Mouse (Mus musculus): ENCODE data around the gene Wnt7b.

The Wnt7b gene

GRCm38 (mm10) chr15:85569995-85570734, 12.1 kb downstream of the Wnt7b start:
- no peak for DNase-seq (ENCODE audit: low read depth, low spot score)

GRCm38 (mm10) chr15:85569167-85569797, 13.0 kb downstream of the Wnt7b start:
- no peak for DNase-seq (ENCODE audit: low read depth, low spot score)

- DNase-seq (ENCODE audit: low read depth, low spot score), result no peak
These were observed 13.9 kb downstream of the Wnt7b start for GRCm38 (mm10) chr15:85568402-85568801.

- no peak for DNase-seq (ENCODE audit: low read depth, low spot score)
These were observed 17.3 kb downstream of the Wnt7b start for GRCm38 (mm10) chr15:85564966-85565365.

- peak; percentile 10 for DNase-seq (ENCODE audit: low read depth, low spot score)
These were observed 18.1 kb downstream of the Wnt7b start for GRCm38 (mm10) chr15:85564034-85564769.

- DNase-seq (ENCODE audit: low read depth, low spot score), result no peak
These were observed 20.3 kb downstream of the Wnt7b start for GRCm38 (mm10) chr15:85561953-85562352.

- DNase-seq (ENCODE audit: low read depth, low spot score), result no peak
These were observed 21.4 kb downstream of the Wnt7b start for GRCm38 (mm10) chr15:85560830-85561229.

- no peak for DNase-seq (ENCODE audit: low read depth, low spot score)
These were observed 23.3 kb downstream of the Wnt7b start for GRCm38 (mm10) chr15:85558840-85559540.

- DNase-seq (ENCODE audit: low read depth, low spot score), result no peak
These were observed 26.5 kb downstream of the Wnt7b start for GRCm38 (mm10) chr15:85555799-85556198.

GRCm38 (mm10) chr15:85553421-85553820, 28.9 kb downstream of the Wnt7b start:
- DNase-seq (ENCODE audit: low read depth, low spot score), result no peak

- no peak for DNase-seq (ENCODE audit: low read depth, low spot score)
These were observed 35.8 kb downstream of the Wnt7b start for GRCm38 (mm10) chr15:85546500-85546899.

GRCm38 (mm10) chr15:85545369-85545768, 36.9 kb downstream of the Wnt7b start:
- no peak for DNase-seq (ENCODE audit: low read depth, low spot score)

- no peak for DNase-seq (ENCODE audit: low read depth, low spot score)
These were observed 44.1 kb downstream of the Wnt7b start for GRCm38 (mm10) chr15:85538170-85538569.

- DNase-seq (ENCODE audit: low read depth, low spot score), result no peak
These were observed 45.1 kb downstream of the Wnt7b start for GRCm38 (mm10) chr15:85537151-85537550.

GRCm38 (mm10) chr15:85534646-85535045, 47.6 kb downstream of the Wnt7b start:
- no peak for DNase-seq (ENCODE audit: low read depth, low spot score)

GRCm38 (mm10) chr15:85534215-85534614, 48.1 kb downstream of the Wnt7b start:
- DNase-seq (ENCODE audit: low read depth, low spot score), result no peak

GRCm38 (mm10) chr15:85532063-85532462, 50.2 kb downstream of the Wnt7b start:
- no peak for DNase-seq (ENCODE audit: low read depth, low spot score)

- DNase-seq (ENCODE audit: low read depth, low spot score), result no peak
These were observed 52.4 kb downstream of the Wnt7b start for GRCm38 (mm10) chr15:85529911-85530310.

GRCm38 (mm10) chr15:85524404-85524950, 57.8 kb downstream of the Wnt7b start:
- no peak for DNase-seq (ENCODE audit: low read depth, low spot score)

GRCm38 (mm10) chr15:85523173-85523991, 58.9 kb downstream of the Wnt7b start:
- DNase-seq (ENCODE audit: low read depth, low spot score), result peak; percentile 34

GRCm38 (mm10) chr15:85519438-85519837, 62.8 kb downstream of the Wnt7b start:
- no peak for DNase-seq (ENCODE audit: low read depth, low spot score)

All from skeletal muscle tissue, adult 2 months (tissue).